Mouse (Mus musculus) myocyte (in vitro differentiated cells): ENCODE data around the gene Lrmda.

Experiments
- E2F4 ChIP-seq: IDR thresholded peaks from one replicate; pipeline ENCODE4 v1.6.1; 2011; ENCODE audit warnings: mild to moderate bottlenecking, control low read depth, moderate library complexity; ENCODE audit not compliant: insufficient read depth
- POLR2A ChIP-seq: IDR thresholded peaks from one replicate; pipeline ENCODE4 v1.6.1; 2011; ENCODE audit warnings: low read depth, mild to moderate bottlenecking, control low read depth, moderate library complexity; ENCODE audit not compliant: insufficient read length
- TCF12 ChIP-seq: IDR thresholded peaks from one replicate; pipeline ENCODE4 v1.6.1; 2011; ENCODE audit warnings: mild to moderate bottlenecking, control low read depth; ENCODE audit not compliant: poor library complexity, insufficient read depth, severe bottlenecking

DNA sequence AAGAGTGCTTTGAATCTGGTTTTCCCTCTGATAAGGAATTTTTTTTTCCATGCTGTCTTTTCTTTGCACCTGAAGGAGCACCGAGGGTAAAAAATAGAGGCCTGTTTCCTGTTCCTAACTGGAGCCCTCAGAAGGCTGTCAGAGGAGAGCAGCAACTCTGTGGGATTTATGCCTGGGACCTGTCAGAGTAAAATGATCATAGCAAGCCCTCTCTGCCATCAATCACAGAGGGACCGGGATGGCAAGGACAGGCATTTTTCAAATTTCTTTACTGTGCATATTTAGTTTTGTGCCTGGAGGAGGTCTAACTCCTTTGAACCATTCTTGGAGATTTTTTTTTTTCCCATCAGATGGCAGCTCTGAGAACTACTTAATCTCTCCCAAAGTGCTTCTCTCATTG lies 739.7 kb downstream of the Lrmda start:
- TF ChIP-seq E2F4 = no peak
- TF ChIP-seq POLR2A = no peak
- no peak for TF ChIP-seq TCF12
